Mouse (Mus musculus): ENCODE results near the gene Ccdc3. TPM values are rescaled to one million over a fixed set of nuclear protein-coding genes. Genes with fewer than 3 reads are reported as not detected.

Gene Ccdc3
- polyA plus RNA-seq, 1 experiment, result 7.9 TPM

DNA sequence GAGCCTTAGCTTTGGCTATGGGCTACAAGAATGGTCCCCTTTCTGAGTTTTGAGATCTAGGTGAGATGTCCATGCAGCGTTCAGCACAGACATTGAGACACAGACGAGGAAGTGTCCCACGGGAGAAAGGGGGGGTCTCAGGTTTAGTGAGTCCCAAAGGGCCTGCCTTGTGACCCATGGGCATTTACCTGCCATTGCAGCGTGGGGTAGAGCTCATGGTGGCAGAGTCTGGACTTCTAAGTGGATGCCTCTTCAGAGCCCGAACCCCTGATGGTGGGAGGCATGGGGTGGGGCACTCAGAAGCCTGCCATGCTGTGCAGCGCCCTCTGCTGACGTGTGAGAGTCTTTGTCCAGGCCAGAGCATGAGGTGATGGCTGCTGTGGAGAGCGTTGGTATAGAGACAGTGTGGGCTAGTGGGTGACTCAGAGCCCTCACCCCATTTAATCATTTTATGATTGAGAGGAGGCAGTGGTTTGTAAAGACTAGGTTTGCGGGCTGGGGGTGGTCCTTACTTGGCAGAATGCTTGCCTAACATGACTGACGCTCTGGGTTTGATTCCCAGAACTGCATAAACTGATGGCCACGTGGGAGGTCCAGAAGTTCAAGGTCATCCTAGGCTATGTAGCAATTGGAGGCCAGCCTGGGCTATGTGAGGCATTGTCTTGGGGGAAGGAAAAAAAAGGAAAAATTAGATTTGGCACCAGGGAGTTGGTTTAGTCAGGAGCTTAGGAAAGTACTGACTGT lies 23.6 kb downstream of the Ccdc3 start:
- no peaks in the 10 kb centered on the region for H3K27me3 ChIP-seq (ENCODE audit: control insufficient read depth, insufficient read depth, low read length)
- no peak overlapping the region for H3K4me3 ChIP-seq (ENCODE audit: low read depth, low read length)
- 74% methylated on average over 11 of the region's 11 CpGs for WGBS
- no peaks in the 10 kb centered on the region for H3K36me3 ChIP-seq (ENCODE audit: control insufficient read depth, insufficient read depth, low read length)
- H3K4me1 ChIP-seq (ENCODE audit: control insufficient read depth, insufficient read depth, insufficient read length, low read length), result no peaks in the 10 kb centered on the region
- no peak for TF ChIP-seq POLR2A (IDR thresholded peaks at IDR 0.05; ENCODE audit: low read depth, low read length)
- TF ChIP-seq CTCF (IDR thresholded peaks at IDR 0.05; ENCODE audit: extremely low read depth, insufficient read length, insufficient replicate concordance, low read depth, low read length), result no peak
- H3K27ac ChIP-seq (ENCODE audit: insufficient read depth, low read depth, low read length), result no peak overlapping the region

DNA sequence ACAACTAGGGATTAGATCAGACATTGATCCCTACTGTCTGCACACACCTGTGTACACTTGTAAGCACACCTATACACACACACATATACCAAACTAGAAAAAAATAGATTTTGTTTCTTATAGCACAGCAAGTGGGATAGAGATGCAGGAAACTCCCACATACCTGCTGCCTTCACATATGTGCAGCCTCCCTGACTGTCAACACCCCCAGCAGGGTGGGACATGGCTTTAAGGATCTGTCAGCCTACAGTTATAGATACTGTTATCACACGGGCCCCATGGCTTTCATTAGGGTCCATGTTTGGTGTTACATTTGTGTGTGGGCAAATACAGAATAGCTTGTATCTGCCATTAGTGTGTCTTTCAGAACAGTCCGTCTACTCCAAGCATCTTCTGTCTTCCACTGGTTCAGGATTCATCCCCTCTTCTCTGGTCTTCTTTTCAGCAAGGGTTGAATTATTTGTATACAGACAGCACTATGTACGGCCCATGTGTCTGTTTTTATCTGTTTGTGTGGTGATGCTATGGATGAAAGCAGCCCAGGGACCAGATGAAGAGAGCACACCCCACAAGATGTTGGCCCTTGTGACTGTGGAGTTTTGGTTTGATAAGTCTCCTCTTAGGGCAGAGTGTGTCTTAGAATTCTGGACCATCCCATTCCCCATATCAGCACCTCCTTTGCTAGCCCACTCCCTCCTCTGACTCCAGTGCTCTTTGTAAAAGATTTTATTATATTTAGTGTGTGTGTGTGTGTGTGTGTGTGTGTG lies 24.5 kb downstream of the Ccdc3 start:
- TF ChIP-seq CTCF (IDR thresholded peaks at IDR 0.05; ENCODE audit: extremely low read depth, insufficient read length, insufficient replicate concordance, low read depth, low read length) (no peak), POLR2A (IDR thresholded peaks at IDR 0.05; ENCODE audit: low read depth, low read length) (no peak)
- 84% methylated on average over 3 of the region's 3 CpGs for WGBS

DNA sequence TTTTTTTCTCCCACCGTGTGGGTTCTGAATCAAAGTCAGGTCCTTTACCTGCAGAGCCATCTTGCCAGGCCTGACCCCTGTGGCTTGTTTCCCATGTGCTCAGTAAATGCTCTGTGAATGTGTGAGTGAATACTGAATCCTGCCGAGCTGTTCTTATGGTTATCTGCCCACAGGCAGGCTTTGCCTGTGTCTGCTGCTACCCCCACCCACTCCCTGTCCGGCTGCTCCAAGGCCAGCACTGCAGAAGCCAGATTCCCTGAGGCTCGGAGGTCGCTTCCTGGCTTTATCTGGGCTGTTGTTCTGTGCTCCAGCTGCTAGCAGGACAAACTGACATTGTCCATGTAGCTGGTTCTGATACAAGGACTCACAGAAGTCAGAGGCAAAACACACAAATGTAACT lies 25.2 kb downstream of the Ccdc3 start:
- H3K27me3 ChIP-seq (ENCODE audit: control insufficient read depth, insufficient read depth, low read length), result no peaks in the 10 kb centered on the region
- H3K36me3 ChIP-seq (ENCODE audit: control insufficient read depth, insufficient read depth, low read length), result no peaks in the 10 kb centered on the region
- WGBS, result 71% methylated on average over 5 of the region's 5 CpGs
- H3K27ac ChIP-seq (ENCODE audit: insufficient read depth, low read depth, low read length), result no peak overlapping the region
- TF ChIP-seq POLR2A (IDR thresholded peaks at IDR 0.05; ENCODE audit: low read depth, low read length) (no peak), CTCF (IDR thresholded peaks at IDR 0.05; ENCODE audit: extremely low read depth, insufficient read length, insufficient replicate concordance, low read depth, low read length) (no peak)
- no peaks in the 10 kb centered on the region for H3K4me1 ChIP-seq (ENCODE audit: control insufficient read depth, insufficient read depth, insufficient read length, low read length)
- no peak overlapping the region for H3K4me3 ChIP-seq (ENCODE audit: low read depth, low read length)

More for the DNA sequence above, 24.5 kb downstream of the Ccdc3 start:
- Histone ChIP-seq H3K4me1 (ENCODE audit: control insufficient read depth, insufficient read depth, insufficient read length, low read length) (no peaks in the 10 kb centered on the region), H3K4me3 (ENCODE audit: low read depth, low read length) (no peak overlapping the region), H3K27ac (ENCODE audit: insufficient read depth, low read depth, low read length) (no peak overlapping the region), H3K36me3 (ENCODE audit: control insufficient read depth, insufficient read depth, low read length) (no peaks in the 10 kb centered on the region), H3K27me3 (ENCODE audit: control insufficient read depth, insufficient read depth, low read length) (no peaks in the 10 kb centered on the region)

GRCm38 (mm10) chr2:5165941-5166361 lies 28.4 kb downstream of the Ccdc3 start:
- no peak for TF ChIP-seq POLR2A (IDR thresholded peaks at IDR 0.05; ENCODE audit: low read depth, low read length)
- TF ChIP-seq CTCF (IDR thresholded peaks at IDR 0.05; ENCODE audit: extremely low read depth, insufficient read length, insufficient replicate concordance, low read depth, low read length), result no peak
- Histone ChIP-seq H3K36me3 (ENCODE audit: control insufficient read depth, insufficient read depth, low read length) (no peaks in the 10 kb centered on the region), H3K4me1 (ENCODE audit: control insufficient read depth, insufficient read depth, insufficient read length, low read length) (no peaks in the 10 kb centered on the region), H3K4me3 (ENCODE audit: low read depth, low read length) (no peak overlapping the region), H3K27me3 (ENCODE audit: control insufficient read depth, insufficient read depth, low read length) (no peaks in the 10 kb centered on the region), H3K27ac (ENCODE audit: insufficient read depth, low read depth, low read length) (no peak overlapping the region)
- WGBS, result 42% methylated on average over 4 of the region's 4 CpGs

DNA sequence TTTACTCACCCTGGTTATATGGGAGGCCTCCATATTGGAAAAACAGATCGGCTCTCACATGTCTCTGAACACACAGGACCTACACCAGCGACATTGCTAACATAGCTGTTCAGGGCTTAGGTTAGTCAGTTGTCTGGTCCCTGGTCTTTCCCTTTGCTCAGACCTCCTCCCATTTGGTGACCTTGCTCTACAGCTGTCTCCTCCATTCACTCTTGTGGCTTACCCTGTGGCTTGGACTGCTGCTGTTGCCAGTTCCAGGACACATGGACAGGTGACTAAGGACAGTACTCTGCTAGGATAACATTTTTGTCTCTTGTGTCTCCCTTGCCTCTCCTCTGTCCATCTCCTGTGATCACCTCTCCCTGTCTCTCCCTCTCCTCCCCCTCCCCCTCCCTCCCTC lies 29.2 kb downstream of the Ccdc3 start:
- Histone ChIP-seq H3K36me3 (ENCODE audit: control insufficient read depth, insufficient read depth, low read length) (no peaks in the 10 kb centered on the region), H3K4me3 (ENCODE audit: low read depth, low read length) (no peak overlapping the region), H3K27me3 (ENCODE audit: control insufficient read depth, insufficient read depth, low read length) (no peaks in the 10 kb centered on the region), H3K4me1 (ENCODE audit: control insufficient read depth, insufficient read depth, insufficient read length, low read length) (no peaks in the 10 kb centered on the region), H3K27ac (ENCODE audit: insufficient read depth, low read depth, low read length) (no peak overlapping the region)
- TF ChIP-seq CTCF (IDR thresholded peaks at IDR 0.05; ENCODE audit: extremely low read depth, insufficient read length, insufficient replicate concordance, low read depth, low read length) (no peak), POLR2A (IDR thresholded peaks at IDR 0.05; ENCODE audit: low read depth, low read length) (no peak)
- 86% methylated on average over 2 of the region's 2 CpGs for WGBS

- H3K36me3 ChIP-seq (ENCODE audit: control insufficient read depth, insufficient read depth, low read length), result no peaks in the 10 kb centered on the region
- H3K27ac ChIP-seq (ENCODE audit: insufficient read depth, low read depth, low read length), result no peak overlapping the region
- no peak overlapping the region for H3K4me3 ChIP-seq (ENCODE audit: low read depth, low read length)
- WGBS, result 77% methylated on average over 4 of the region's 4 CpGs
- TF ChIP-seq CTCF (IDR thresholded peaks at IDR 0.05; ENCODE audit: extremely low read depth, insufficient read length, insufficient replicate concordance, low read depth, low read length) (no peak), POLR2A (IDR thresholded peaks at IDR 0.05; ENCODE audit: low read depth, low read length) (no peak)
- no peaks in the 10 kb centered on the region for H3K4me1 ChIP-seq (ENCODE audit: control insufficient read depth, insufficient read depth, insufficient read length, low read length)
- H3K27me3 ChIP-seq (ENCODE audit: control insufficient read depth, insufficient read depth, low read length), result no peaks in the 10 kb centered on the region
Observed at GRCm38 (mm10) chr2:5170815-5171214, 33.2 kb downstream of the Ccdc3 start.

- TF ChIP-seq CTCF (IDR thresholded peaks at IDR 0.05; ENCODE audit: extremely low read depth, insufficient read length, insufficient replicate concordance, low read depth, low read length), result no peak
- no peak for TF ChIP-seq POLR2A (IDR thresholded peaks at IDR 0.05; ENCODE audit: low read depth, low read length)
- no peak overlapping the region for H3K27ac ChIP-seq (ENCODE audit: insufficient read depth, low read depth, low read length)
Observed at GRCm38 (mm10) chr2:5171301-5172000, 33.9 kb downstream of the Ccdc3 start.

More at GRCm38 (mm10) chr2:5171301-5172000, 33.9 kb downstream of the Ccdc3 start:
- WGBS, result 76% methylated on average over 5 of the region's 5 CpGs
- H3K27me3 ChIP-seq (ENCODE audit: control insufficient read depth, insufficient read depth, low read length), result no peaks in the 10 kb centered on the region
- H3K36me3 ChIP-seq (ENCODE audit: control insufficient read depth, insufficient read depth, low read length), result no peaks in the 10 kb centered on the region
- no peaks in the 10 kb centered on the region for H3K4me1 ChIP-seq (ENCODE audit: control insufficient read depth, insufficient read depth, insufficient read length, low read length)
- H3K4me3 ChIP-seq (ENCODE audit: low read depth, low read length), result no peak overlapping the region
